Mouse (Mus musculus): ENCODE data around the gene Golga5.
A peak's percentile ranks its signal among the peaks of the same experiment; 100 is the strongest.
"Not testable (repeated sequence)": the region's sequence is repeated elsewhere in the genome, so short reads cannot be mapped to it uniquely, and the experiment has no call there.

Gene Golga5

DNA sequence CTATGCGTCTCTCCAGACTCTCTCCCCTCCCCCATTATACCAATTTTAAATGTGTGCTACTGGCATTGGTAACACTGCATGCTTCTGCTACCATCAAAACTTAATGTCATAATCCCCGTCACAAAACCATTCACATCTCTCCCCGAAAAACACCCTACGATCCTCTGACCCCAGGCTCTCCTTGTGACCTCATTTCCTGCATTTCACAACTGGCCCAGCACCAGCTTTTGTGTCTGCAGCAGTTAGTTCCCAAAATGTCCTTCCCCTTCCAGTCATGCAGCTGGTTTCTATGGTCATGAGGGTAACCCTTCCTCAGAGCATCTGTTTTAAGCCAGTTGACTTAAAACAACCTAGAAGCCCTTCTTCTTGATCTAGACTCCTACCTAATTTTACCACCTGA lies 23.5 kb upstream of the Golga5 start:
- no peak for DNase-seq (ENCODE audit: low spot score)

DNA sequence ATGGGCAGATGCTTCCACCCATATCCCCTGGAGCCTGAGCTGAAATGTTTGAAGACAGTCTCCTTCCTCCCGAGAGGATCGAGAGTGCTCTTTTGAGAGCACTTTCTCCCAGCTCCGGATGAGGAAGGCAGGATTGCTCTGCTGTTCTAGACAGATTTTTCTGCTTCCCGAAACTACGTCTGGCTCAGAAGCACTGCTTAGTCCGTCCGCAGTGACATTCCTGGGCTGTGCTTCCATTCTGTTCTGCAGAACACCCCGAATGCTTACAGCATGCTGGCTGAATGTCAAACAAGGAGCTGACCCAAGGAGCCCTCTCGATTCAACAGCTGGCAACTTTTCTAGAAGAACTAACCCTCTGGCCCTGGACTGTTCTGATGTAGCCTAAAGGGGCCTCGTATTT lies 18.5 kb upstream of the Golga5 start:
- DNase-seq (ENCODE audit: low spot score), result no peak

DNA sequence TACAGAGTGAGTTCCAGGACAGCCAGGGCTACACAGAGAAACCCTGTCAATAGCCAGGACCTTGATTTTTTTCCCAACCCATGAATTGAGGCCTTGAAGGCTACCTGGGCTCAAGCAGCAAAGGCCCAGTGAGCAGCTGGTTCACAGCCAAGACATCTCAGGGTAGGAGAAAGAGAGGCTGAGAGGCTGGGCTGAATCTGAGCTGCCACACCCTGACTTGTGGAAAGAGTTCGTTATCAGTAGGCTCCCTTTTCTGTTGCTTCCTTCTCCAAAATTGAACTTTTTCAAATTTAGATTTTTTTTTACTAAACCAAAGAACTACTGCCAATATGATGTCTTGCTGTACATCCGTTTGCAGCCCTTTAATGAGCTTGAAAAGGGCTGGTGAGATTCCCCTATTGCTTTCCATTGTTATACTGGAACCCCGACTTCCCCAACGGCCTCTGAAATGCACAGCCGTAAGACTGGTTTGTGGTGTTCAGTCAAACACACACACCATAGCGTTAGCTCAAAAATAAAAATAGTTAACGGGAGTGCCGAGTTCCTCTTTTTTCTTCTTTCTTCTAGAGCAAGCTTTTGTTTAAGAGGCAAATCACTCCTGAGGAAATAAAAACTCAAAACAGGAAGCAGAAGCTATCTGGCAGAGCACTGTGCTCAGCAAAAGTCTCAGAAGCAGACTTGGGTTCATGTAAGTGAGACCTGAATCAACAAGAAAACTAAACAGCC lies 17.6 kb upstream of the Golga5 start:
- DNase-seq (ENCODE audit: low spot score), result no peak

DNA sequence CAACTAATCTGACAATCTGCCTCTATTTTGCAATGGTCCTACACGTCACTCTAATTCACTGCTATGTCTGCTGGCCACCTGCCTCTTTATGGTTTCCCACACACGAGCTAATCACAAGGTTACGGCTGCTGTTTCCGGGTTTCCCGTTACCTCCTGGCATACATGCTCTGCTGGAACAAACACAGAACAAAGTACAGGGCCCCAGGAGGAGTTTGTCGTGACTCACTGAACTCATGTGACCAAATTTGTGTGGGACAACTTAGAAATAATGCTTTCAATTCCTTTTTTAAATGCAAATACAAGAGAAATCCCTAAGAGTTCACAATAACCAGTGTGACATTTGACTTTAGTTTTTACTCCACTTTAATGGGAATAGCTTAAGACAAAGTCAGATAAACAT lies 15.4 kb upstream of the Golga5 start:
- DNase-seq (ENCODE audit: low spot score), result no peak

DNA sequence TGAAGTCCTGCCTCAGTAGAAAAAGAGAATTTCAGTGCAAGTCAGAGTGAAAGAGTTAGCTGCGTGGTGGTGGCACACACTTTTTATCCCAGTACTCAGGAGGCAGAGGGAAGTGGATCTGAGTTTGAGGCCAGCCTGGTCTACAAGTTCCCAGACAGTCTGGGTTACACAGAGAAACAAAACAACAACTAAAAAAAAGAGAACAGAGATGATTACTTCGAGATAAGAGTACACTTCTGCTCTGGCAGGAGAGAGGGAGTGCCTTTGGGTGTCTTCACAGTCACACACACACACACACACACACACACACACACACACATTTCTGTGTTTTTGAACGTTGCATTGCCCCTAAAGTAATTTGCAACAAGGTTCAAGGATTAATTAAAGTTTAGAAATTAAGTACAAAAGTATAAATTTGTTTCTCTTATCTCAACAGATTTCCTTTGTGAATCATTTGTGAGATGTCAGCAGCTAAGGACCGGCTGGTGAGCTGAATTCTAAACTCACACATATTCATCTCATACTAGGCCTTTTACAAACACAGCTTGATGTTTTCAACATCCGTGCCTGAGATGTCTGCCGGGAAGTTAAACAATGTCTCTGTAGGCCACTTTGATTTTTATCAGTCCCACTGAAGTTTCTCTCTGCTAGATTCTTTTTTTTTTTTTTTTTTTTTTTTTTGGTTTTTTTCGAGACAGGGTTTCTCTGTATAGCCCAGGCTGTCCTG lies 12.3 kb upstream of the Golga5 start:
- DNase-seq (ENCODE audit: low spot score), result no peak

DNA sequence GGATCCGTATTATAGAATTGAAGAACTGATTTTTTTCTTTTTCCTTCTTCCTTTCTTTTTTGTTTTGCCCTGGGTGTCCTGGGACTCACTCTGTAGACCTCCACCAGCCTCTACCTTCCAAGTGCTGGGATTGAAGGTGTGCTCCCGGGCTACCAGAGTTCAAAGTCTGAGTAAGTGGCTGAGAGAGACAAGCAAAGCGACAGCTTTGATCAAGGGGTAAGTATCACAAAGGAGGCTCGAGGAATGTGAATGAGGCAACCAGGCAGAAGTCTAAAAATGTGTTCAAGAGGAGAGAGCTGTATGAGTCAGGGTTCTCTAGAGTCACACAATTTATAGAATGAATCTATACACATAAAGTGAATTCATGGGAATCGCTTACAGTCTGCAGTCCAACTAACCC lies 8.9 kb upstream of the Golga5 start:
- no peak for DNase-seq (ENCODE audit: low spot score)

DNA sequence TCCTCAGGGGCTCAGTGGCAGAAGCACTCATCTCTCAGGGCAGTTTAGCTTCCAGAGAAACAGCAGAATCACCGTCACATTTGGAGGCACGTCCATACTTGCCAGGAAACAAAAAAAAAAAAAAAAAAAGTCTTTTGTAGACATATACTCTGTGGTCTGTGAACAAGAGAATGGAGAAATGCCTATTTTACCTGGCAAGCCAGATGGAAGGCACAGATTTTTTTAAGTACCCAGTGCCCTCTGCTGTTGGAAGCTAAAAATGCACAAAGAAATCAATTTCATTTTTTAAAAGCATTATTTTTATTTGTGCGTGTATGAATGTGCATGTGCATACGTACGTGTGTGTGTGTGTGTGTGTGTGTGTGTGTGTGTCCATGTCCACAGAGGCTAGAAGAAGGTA lies 7.8 kb upstream of the Golga5 start:
- peak; percentile 38 for DNase-seq (ENCODE audit: low spot score)

DNA sequence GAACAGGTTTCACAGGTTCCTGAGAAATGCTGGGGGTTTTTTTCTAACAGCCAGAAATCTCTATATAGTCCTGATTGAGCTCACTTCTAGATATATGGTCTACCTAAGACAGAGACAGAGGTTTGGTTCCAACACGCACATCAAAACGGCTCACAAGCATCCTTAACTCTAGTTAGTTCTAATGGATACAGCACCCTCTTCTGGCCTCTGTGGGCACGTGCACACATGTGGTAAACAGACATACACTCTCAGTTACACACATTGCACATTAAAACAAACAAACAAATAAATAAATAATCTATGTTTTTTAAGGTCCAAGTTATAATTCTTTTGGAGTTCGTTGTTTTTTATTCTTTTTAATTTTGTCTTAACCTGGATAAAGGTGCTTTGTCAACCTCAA lies 4.3 kb upstream of the Golga5 start:
- no peak for DNase-seq (ENCODE audit: low spot score)

DNA sequence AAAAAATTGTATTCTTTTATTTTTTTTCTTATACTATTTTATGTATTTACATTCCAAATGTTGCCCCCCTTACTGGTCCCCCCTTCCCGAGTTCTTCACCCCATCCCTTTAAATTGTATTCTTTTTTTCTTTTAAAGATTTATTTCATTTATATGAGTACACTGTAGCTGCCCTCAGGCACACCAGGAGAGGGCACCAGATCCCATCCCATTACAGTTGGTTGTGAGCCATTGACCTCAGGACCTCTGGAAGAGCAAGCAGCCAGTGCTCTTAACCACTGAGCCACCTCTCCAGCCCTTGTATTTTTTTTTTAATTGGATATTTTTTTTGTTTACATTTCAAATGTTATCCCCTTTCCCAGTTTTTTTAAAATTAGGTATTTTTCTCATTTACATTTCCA lies 799 bp upstream of the Golga5 start:
- DNase-seq (ENCODE audit: low spot score), result peak; percentile 29

DNA sequence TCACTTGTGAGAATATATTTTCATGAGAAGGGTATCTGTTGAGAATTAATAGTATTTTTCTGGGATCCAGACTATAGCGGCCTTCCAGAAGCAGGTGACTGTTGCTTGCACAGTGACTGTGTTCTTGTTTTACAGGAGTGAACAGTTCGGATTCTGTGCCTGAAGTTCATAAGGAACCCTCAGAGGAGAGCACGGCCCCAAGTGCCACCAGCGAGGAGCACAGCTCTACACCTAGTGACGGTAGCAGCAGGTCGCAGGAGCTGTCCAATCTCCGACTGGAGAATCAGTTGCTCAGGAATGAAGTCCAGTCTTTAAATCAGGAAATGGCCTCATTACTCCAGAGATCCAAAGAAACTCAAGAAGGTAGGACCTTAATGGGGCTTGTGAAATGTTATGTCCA lies 5.5 kb downstream of the Golga5 start:
- DNase-seq (ENCODE audit: low spot score), result no peak

DNA sequence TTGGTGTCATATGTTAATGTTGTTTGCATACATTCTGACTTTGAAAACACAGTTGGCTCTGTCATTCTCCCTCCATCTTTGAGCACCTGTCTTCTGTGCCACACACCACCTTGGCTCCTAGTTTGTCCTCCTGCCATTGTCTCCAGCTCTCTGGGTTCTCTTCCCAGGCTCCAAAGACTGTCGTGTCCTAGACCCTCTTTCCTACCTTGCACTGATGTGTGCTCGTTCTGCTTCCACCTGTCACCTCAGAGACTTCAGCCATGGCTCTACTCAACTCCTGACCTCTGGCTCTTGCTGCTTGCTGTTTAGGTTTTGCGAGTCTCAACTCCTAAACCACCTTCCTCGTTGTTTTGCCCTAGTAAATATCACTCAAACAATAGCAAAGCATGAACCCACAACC lies 11.5 kb downstream of the Golga5 start:
- DNase-seq (ENCODE audit: low spot score), result no peak

DNA sequence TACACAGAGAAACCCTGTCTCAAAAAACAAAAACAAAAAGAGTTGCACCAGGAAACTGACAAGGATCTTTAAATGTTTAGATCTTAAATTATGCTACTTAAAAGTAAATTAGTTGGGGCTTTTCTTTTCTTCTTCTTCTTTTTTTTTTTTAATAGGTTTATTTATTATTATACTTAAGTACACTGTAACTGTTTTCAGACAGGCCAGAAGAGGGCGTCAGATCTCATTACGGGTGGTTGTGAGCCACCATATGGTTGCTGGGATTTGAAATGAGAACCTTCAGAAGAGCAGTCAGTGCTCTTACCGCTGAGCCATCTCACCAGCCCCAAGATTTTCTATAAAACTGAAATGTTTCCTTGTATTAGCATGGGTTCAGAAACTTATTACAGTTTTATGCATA lies 16.0 kb downstream of the Golga5 start:
- DNase-seq (ENCODE audit: low spot score), result no peak

DNA sequence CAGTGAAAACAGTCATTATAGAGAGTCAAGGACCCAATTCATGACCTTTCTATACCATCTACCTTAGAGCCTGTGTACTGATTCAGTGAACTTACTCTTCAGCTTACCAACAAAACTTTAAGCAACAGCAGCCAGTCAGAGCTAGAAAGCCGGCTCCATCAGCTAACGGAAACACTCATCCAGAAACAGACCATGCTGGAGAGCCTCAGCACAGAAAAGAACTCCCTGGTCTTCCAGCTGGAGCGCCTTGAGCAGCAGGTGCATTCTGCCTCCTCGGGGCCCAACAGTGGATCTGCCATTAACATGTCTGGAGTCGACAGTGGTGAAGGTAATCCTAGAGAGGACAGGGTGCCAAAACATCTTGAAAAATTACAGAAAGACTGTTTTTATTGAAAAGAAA lies 23.0 kb downstream of the Golga5 start:
- DNase-seq (ENCODE audit: low spot score), result no peak

DNA sequence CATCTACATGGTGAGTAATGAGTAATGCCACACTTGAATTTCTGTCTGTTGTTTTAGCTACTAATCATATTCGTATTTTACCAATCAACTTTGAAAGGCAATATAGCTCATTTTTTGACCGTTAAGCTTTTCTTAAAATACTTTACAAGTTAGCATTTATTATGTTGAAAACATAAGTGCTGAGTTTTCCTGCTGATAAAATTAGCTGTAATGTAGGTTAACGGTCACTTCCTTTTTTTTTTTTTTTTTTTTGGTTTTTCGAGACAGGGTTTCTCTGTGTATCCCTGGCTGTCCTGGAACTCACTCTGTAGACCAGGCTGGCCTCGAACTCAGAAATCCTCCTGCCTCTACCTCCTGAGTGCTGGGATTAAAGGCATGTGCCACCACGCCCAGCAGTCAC lies 26.8 kb downstream of the Golga5 start:
- not testable (repeated sequence) for DNase-seq (ENCODE audit: low spot score)

DNA sequence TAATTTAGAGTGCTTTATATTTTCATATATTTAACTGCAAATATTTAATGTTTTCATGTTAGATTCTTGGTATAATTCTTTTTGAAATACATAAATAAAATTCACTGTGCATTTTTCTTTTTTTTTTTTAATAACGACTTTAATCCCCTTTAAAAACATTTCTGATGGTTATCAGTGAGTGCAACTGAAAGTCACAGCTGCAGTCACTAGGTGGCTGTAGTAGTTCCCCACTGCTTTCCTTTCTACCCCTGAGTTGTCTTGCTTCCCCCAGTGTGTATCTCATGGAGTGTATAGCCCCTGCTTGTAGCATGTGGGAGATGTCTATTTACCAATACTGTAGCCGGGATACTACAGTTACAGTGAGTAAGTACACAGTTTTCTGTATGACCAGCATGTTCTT lies 29.0 kb downstream of the Golga5 start:
- no peak for DNase-seq (ENCODE audit: low spot score)

DNA sequence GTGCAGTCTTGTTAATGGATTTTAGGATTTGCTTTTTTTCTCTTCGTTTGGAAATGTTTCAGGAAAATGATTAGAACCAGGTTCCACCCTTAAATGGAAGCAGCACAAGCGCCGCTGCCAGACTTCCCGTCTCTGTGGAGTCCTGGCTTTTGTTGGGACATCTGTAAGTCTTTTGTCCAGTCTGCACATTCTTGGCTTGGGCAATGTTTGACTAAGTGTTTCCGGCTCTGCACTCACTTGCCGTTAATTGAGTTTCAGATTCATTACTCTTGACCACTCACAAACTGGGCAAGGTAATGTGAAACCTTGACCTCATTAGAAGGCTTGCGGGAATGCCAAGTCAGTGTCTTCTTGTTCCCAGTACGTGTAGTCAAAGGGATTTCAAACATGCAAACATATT lies 29.8 kb downstream of the Golga5 start:
- DNase-seq (ENCODE audit: low spot score), result no peak

DNA sequence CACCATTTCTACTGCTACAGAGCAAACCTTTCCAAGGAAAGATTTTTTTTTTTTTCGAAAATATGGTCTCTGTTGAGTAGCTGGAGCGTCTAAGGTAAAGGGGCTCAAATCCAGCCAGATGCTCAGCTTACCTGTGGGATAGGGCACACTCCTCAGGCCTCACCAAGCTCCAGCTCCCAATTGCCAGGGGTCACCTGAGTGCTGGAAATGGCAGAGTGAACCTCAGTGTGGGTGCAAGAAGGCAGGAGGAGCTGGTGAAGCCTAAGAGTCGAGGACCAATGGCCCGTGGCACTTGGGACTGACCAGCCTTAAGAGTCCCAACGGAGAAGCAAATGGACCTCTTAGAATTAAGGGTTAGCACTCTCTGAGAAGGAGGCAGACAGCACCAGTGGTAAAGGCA lies 30.3 kb downstream of the Golga5 start:
- DNase-seq (ENCODE audit: low spot score), result no peak

DNA sequence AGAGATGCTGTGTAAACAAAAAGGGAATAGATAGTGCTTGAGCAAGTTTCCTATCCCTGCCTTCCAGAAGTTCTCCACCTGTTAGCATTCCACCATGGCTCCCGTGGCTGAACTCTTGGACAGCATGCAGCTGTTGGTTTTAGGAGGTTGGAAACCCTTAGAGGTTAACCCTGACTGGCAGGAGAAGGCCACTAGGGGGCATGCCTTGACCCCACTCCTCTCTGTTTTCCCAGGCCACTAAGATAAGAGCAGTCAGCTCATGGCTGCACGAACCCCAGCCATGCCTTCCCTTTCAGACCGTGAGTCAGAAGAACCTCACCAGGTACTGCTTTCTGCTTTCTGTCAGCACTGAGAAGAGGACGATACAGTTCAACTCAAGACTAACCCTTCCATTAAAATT lies 30.8 kb downstream of the Golga5 start:
- peak; percentile 64 for DNase-seq (ENCODE audit: low spot score)

DNA sequence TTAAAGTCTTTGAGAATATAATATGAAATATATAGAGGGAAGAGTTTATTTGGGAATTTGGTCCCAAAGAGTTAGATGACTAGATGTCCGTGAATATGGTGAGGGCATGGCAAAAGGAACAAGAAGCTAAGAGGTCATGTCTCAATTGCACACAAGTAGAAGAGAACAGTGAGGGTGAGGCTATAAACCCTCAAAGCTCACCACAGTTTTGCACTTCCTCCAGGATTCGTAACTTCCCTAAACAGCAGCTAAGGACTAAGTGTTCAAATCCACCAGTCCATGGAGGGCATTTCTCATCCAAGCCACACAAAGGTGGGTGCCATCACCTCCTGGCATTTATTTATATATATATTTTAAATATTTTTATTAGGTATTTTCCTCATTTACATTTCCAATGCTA lies 32.1 kb downstream of the Golga5 start:
- no peak for DNase-seq (ENCODE audit: low spot score)

DNA sequence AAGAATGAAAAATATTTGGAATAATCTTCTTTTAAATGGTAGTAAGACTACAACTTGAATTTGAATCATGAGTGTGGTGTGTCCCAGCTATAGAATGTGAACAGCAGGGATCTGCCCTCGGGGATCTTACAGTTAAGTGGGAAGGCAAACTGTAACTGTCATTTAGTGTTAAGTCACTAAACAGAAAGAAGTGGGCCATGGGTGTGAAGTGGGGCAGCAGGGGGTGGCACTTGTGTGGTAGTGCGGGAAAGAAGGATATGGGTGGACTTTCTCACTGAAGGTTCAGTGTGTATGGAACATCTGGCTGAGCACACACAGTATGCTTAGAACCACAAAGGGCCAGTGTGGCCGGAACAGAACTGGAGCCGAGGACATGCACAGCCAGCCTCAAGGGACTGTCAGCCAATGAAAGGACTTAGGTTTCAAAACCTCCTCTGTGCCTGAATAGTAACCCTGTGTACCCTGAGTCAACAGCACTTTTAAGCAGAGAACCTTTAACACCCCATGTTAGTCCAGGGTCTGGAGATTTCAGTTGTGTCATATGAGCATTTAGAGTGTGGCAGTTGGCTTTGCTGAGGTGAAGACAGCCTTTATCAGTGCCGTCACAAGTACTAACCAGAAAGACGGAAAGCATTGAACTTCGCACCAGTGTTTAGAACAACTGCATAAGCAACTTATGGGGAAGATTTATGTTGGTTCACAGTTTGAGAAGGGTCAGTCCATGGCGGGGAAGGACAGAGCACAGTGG lies 33.1 kb downstream of the Golga5 start:
- DNase-seq (ENCODE audit: low spot score), result peak; percentile 28

DNA sequence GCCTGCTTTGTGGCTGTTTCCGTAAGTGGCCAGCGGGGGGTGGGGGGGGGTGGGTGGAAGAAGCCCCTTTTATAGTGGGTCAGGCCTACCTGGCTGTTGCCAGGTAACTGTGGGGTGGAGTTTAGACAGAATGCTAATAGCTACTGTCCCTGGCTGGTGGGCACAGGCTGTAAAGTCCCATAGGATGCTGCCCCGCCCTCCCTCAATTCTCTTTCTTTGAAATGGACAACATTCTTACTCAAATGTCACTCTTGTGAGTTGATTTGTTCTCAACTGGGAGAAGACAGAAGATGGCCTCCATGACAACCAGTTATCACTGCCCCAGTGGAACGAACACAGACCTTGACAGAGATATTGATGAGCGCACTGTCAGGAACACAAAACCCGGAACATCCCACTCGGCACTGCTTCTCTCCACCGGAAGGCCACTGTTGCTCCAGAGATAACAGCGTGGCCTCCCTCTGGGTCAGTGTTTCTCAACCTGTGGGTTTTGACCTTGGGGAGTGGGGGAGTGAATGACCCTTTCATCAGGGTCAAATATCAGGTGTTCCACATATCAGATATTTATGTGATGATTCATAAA lies 36.3 kb downstream of the Golga5 start:
- DNase-seq (ENCODE audit: low spot score), result no peak

DNA sequence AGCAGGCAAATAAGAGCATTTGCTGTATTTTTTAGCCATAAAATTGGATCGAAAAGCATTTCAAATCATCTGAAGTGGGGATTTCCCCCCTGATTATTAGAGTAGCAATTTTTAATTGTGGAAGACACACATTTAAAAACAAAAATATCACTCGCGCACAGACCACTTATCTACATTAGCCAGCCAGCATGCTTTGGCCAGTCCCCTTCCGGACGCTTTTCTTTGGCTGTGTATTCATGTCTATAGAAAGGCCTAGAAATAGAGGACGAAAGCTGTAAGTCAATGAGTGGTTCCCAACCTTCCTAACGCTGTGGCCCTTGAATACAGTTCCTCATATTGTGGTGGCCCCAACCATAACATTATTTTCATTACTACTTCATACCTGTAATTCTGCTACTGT lies 37.0 kb downstream of the Golga5 start:
- no peak for DNase-seq (ENCODE audit: low spot score)

DNA sequence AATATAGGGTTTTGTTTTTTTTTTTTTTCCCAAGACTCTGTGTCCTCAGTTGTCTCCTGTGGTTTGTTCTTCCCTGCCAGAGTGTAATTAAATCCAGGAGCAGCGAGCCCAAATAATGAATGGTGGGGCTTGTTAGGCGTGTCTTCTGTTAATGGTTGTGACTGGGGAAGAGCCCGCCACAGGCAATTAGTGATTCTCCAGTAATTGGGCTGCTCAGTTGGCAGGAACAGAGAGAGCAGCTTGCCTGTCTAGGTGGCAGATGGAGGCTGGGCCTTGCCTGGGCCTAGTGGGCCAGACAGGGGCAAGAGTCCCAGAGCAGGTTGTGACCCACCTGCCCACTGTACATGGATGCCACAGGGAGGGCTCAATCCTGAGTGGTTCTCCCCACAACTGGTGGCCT lies 42.4 kb downstream of the Golga5 start:
- DNase-seq (ENCODE audit: low spot score), result peak; percentile 83
